Mouse (Mus musculus): ENCODE data around the gene Prpmp5. TPM values are rescaled to one million over a fixed set of nuclear protein-coding genes. Genes with fewer than 3 reads are reported as not detected.
"Not testable (repeated sequence)": the region's sequence is repeated elsewhere in the genome, so short reads cannot be mapped to it uniquely, and the experiment has no call there.

Prpmp5 gene
- not detected in 2 replicates for polyA plus RNA-seq (2015; fragmentation: Nextera tagmentation; extraction: Ambion mirVana)

DNA sequence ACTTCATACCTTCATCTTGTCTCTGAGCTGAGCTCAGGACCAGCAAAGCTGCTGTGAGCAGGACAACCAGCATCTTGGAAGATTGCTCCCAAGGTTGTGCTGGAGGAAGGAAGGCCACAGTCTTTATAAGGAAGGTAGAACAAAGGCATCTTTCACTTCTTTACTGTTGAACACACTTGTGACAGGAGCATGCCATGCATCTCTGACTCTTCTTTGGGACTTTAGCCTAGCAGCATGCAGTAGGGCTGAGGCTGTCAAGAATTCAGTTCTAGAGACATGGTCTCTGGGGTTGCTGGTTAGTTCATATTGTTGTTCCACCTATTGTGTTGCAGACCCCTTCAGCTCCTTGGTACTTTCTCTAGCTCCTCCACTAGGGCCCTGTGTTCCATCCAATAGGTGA, at the start of gene Prpmp5:
TSS of gene Prpmp5 (minus strand) at position 101 of the 400 bp plus-strand sequence.
- H3K9me3 ChIP-seq (replicated peaks; ENCODE audit: control insufficient read depth, low read length); H3K4me2 ChIP-seq (ENCODE audit: low read depth, low read length); H3K36me3 ChIP-seq (ENCODE audit: control insufficient read depth, insufficient read depth); ATAC-seq (ENCODE audit: low read depth); H3K9ac ChIP-seq (ENCODE audit: low read depth, low read length); H3K4me1 ChIP-seq (ENCODE audit: control insufficient read depth, low read depth, low read length); H3K4me3 ChIP-seq (ENCODE audit: low read depth, low read length); H3K27ac ChIP-seq (ENCODE audit: low read length); H3K27me3 ChIP-seq (ENCODE audit: control insufficient read depth, insufficient read depth, low read depth, low read length): not testable (repeated sequence)

DNA sequence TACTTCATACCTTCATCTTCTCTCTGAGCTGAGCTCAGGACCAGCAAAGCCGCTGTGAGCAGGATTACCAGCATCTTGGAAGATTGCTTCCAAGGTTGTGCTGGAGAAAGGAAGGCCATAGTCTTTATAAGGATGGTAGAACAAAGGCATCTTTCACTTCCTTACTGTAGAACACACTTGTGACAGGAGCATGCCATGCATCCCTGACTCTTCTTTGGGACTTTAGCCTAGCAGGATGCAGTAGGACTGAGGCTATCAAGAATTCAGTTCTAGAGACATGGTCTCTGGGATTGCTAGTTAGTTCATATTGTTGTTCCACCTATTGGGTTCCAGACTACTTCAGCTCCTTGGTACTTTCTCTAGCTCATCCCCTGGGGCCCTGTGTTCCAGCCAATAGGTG, 49.5 kb upstream of the Prpmp5 start, which contains the start of gene Gm8882:
TSS of gene Gm8882 (minus strand) at position 101 of the 400 bp plus-strand sequence.
- not testable (repeated sequence) for ATAC-seq (ENCODE audit: low read depth); H3K4me2 ChIP-seq (ENCODE audit: low read depth, low read length); H3K9ac ChIP-seq (ENCODE audit: low read depth, low read length); H3K27me3 ChIP-seq (ENCODE audit: control insufficient read depth, insufficient read depth, low read depth, low read length); H3K36me3 ChIP-seq (ENCODE audit: control insufficient read depth, insufficient read depth); H3K4me1 ChIP-seq (ENCODE audit: control insufficient read depth, low read depth, low read length); H3K9me3 ChIP-seq (replicated peaks; ENCODE audit: control insufficient read depth, low read length); H3K4me3 ChIP-seq (ENCODE audit: low read depth, low read length); H3K27ac ChIP-seq (ENCODE audit: low read length)
- 55% methylated on average over 1 of the region's 1 CpGs for WGBS (ENCODE audit: insufficient replicate concordance)

Other genes with a start within 250 kb of the Prpmp5 start
- gene Prb1, start 104.2 kb downstream of the Prpmp5 start, polyA plus RNA-seq (2015; fragmentation: Nextera tagmentation; extraction: Ambion mirVana), result not detected in 2 replicates
- not detected in 2 replicates for gene Gm8882, start 49.4 kb upstream of the Prpmp5 start, polyA plus RNA-seq (2015; fragmentation: Nextera tagmentation; extraction: Ambion mirVana)